Mouse (Mus musculus): ENCODE measurements at regions not wholly inside any gene's neighbourhood (a gene's known extent, or its start where the extent isn't known, plus 50 kb on each side); places are given as distances from the start of the nearest gene placed in this dataset.
"Not testable (repeated sequence)": the region's sequence is repeated elsewhere in the genome, so short reads cannot be mapped to it uniquely, and the experiment has no call there.

- no peak for DNase-seq (ENCODE audit: low read depth, low spot score)
Observed at GRCm38 (mm10) chr13:46038441-46039331, 73.9 kb upstream of the Atxn1 start.

- DNase-seq (ENCODE audit: low read depth, low spot score): no peak
Observed at GRCm38 (mm10) chr13:46032281-46032680, 67.5 kb upstream of the Atxn1 start.

- no peak for DNase-seq (ENCODE audit: low read depth, low spot score)
Observed at GRCm38 (mm10) chr13:46026018-46026417, 61.2 kb upstream of the Atxn1 start.

- DNase-seq (ENCODE audit: low read depth, low spot score): peak; percentile 20
Observed at GRCm38 (mm10) chr13:46023630-46024041, 58.8 kb upstream of the Atxn1 start.

GRCm38 (mm10) chr13:46023187-46023586, 58.4 kb upstream of the Atxn1 start:
- no peak for DNase-seq (ENCODE audit: low read depth, low spot score)

GRCm38 (mm10) chr13:46020945-46021835, 56.4 kb upstream of the Atxn1 start:
- peak; percentile 27 for DNase-seq (ENCODE audit: low read depth, low spot score)

GRCm38 (mm10) chr13:46019431-46020166, 54.8 kb upstream of the Atxn1 start:
- no peak for DNase-seq (ENCODE audit: low read depth, low spot score)

- no peak for DNase-seq (ENCODE audit: low read depth, low spot score)
Observed at GRCm38 (mm10) chr13:46018903-46019430, 54.2 kb upstream of the Atxn1 start.

- DNase-seq (ENCODE audit: low read depth, low spot score): no peak
Observed at GRCm38 (mm10) chr13:46017742-46018141, 52.9 kb upstream of the Atxn1 start.

GRCm38 (mm10) chr13:46017011-46017410, 52.2 kb upstream of the Atxn1 start:
- DNase-seq (ENCODE audit: low read depth, low spot score): not testable (repeated sequence)

- no peak for DNase-seq (ENCODE audit: low read depth, low spot score)
Observed at GRCm38 (mm10) chr13:46015231-46015630, 50.4 kb upstream of the Atxn1 start.

GRCm38 (mm10) chr13:46014637-46015036, 49.8 kb upstream of the Atxn1 start:
- no peak for DNase-seq (ENCODE audit: low read depth, low spot score)
